Mouse (Mus musculus): ENCODE data around the gene Scn1a. TPM values are rescaled to one million over a fixed set of nuclear protein-coding genes. Genes with fewer than 3 reads are reported as not detected.

Scn1a gene
- 23.9 and 30.8 TPM in 2 replicates for polyA plus RNA-seq (2014; fragmentation: Nextera tagmentation; extraction: Ambion mirVana)

DNA sequence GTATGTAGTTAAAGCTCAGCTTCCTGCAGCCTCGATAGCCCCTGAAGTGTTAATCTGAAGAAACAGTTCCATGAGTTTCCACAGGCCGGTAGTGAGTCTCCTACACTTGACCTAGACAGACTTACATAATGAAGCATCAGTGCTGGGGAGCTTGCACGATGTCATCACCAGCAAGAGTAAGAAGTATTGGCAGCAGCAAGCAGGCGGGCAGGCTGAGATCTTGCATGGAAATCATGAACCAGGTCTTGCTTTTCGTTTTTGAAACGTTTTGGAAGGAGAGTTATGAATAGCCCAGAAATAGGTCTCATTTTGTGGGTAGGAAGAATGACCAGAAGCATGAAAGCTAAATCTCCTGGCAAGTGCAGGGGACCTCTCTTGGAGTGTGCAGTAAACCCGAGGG is at the start of gene Scn1a:
Scn1a (minus strand) TSS at position 130 of the 400 bp plus-strand sequence.
- no peak; the same call in 1 of the 2 replicates for ATAC-seq (ENCODE audit: low read depth)

DNA sequence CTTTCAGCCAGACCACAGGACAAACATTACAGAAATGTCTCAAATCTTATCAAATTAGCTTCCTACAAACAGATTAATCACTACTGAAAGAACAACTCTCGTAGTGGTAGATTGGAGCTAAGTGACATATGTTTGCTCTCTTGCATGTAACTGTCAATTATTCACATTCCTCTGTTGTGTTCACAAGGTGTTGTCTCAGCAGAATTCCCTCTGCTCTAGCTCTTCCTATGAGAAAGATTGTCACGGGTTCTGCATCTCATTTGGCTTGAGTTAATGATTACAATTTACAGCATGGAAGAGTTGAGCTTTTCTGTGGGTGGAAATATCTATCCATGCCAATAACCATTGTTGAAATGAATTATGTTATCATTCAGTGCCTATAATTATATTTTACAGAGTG is 37.8 kb upstream of the Scn1a start:
- ATAC-seq (ENCODE audit: low read depth) = no peak
- Histone ChIP-seq H3K27me3 (ENCODE audit: control insufficient read depth, insufficient read depth, low read length) (no peaks in the 10 kb centered on the region), H3K9ac (replicated peaks; ENCODE audit: low read depth, low read length) (no peak overlapping the region), H3K9me3 (ENCODE audit: control insufficient read depth, low read length) (no peaks in the 10 kb centered on the region), H3K4me1 (ENCODE audit: control insufficient read depth, insufficient read depth, low read length) (no peaks in the 10 kb centered on the region), H3K4me3 (ENCODE audit: low read depth, low read length) (no peak overlapping the region), H3K36me3 (ENCODE audit: control insufficient read depth, insufficient read depth, low read length) (no peaks in the 10 kb centered on the region), H3K27ac (ENCODE audit: low read depth, low read length) (no peak overlapping the region), H3K4me2 (ENCODE audit: low read depth, low read length) (no peak overlapping the region)
- 61% methylated on average over 2 of the region's 2 CpGs for WGBS

More for the DNA sequence above, at the start of gene Scn1a:
- H3K4me3 ChIP-seq (ENCODE audit: low read depth, low read length) = peak within 1 kb of the TSS; percentile 25
- peak within 1 kb of the TSS; percentile 0; the same call in 1 of the 2 replicates for H3K9ac ChIP-seq (replicated peaks; ENCODE audit: low read depth, low read length)
- no peaks in the 10 kb centered on the region for H3K4me1 ChIP-seq (ENCODE audit: control insufficient read depth, insufficient read depth, low read length)
- no peaks in the 10 kb centered on the region for H3K27me3 ChIP-seq (ENCODE audit: control insufficient read depth, insufficient read depth, low read length)
- H3K36me3 ChIP-seq (ENCODE audit: control insufficient read depth, insufficient read depth, low read length) = no peaks in the 10 kb centered on the region
- peak within 1 kb of the TSS; percentile 53 for H3K4me2 ChIP-seq (ENCODE audit: low read depth, low read length)
- no peak within 1 kb of the TSS for H3K27ac ChIP-seq (ENCODE audit: low read depth, low read length)
- WGBS = 6% methylated on average over 7 of the region's 7 CpGs
- no peaks in the 10 kb centered on the region for H3K9me3 ChIP-seq (ENCODE audit: control insufficient read depth, low read length)

DNA sequence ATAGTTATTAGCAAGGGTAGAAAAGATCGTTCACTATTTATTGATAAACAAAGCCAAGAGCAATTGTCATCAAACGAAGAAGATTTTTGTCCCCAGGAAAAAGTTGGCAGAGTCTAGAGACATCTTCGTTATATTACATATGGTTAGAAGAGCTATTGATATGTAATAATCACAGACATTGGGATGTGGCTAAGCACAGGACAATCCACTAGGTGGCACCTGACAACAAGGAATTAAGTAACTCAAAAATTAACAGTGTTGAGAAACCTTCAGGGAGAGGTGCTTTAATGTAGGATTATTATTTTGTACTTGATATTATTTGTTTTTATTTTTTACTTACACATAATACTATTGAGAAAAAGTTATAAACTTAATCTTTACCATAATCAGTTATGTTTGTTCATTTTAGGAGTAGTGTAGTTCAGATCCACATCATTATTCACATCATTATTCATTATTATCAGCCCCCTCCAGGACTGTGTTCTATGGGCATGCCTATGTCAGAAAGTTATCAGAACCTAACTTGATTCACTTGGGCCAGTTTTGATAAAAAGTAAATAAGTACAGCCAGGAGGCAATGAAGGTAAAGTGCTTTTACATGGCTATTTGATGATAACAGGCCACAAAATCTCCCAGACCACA is 32.7 kb upstream of the Scn1a start:
- H3K9me3 ChIP-seq (ENCODE audit: control insufficient read depth, low read length) = no peaks in the 10 kb centered on the region
- peak; percentile 79 for ATAC-seq (ENCODE audit: low read depth)
- 51% methylated on average over 3 of the region's 3 CpGs for WGBS

DNA sequence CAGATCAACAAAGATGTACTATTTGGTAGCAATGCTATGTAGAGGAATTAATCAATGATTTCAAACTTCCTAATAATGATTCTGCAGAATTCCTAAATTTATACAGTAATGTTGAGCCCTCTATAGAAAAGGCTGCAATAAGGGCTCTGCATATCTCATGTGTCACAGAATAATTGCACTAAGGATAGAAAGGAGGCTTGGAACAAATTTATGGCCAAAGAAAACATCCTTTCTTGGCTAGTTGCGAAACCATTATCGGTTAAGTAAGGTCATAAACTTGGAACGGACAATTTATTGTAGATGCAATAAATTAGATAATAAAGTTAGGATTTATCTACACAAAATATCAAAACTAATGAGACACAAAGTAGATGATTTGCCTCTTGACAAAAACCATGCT is 24.8 kb upstream of the Scn1a start:
- no peak overlapping the region for H3K4me3 ChIP-seq (ENCODE audit: low read depth, low read length)
- H3K9me3 ChIP-seq (ENCODE audit: control insufficient read depth, low read length) = no peaks in the 10 kb centered on the region
- no peak overlapping the region for H3K9ac ChIP-seq (replicated peaks; ENCODE audit: low read depth, low read length)
- H3K4me2 ChIP-seq (ENCODE audit: low read depth, low read length) = no peak overlapping the region
- no peak for ATAC-seq (ENCODE audit: low read depth)
- H3K27me3 ChIP-seq (ENCODE audit: control insufficient read depth, insufficient read depth, low read length) = no peaks in the 10 kb centered on the region
- H3K27ac ChIP-seq (ENCODE audit: low read depth, low read length) = no peak overlapping the region
- H3K4me1 ChIP-seq (ENCODE audit: control insufficient read depth, insufficient read depth, low read length) = no peaks in the 10 kb centered on the region
- no peaks in the 10 kb centered on the region for H3K36me3 ChIP-seq (ENCODE audit: control insufficient read depth, insufficient read depth, low read length)
- 69% methylated on average over 3 of the region's 3 CpGs for WGBS

More for the DNA sequence above, 32.7 kb upstream of the Scn1a start:
- no peak overlapping the region for H3K4me3 ChIP-seq (ENCODE audit: low read depth, low read length)
- H3K9ac ChIP-seq (replicated peaks; ENCODE audit: low read depth, low read length) = no peak overlapping the region
- H3K4me2 ChIP-seq (ENCODE audit: low read depth, low read length) = no peak overlapping the region
- H3K36me3 ChIP-seq (ENCODE audit: control insufficient read depth, insufficient read depth, low read length) = no peaks in the 10 kb centered on the region
- H3K4me1 ChIP-seq (ENCODE audit: control insufficient read depth, insufficient read depth, low read length) = no peaks in the 10 kb centered on the region
- no peaks in the 10 kb centered on the region for H3K27me3 ChIP-seq (ENCODE audit: control insufficient read depth, insufficient read depth, low read length)
- H3K27ac ChIP-seq (ENCODE audit: low read depth, low read length) = no peak overlapping the region

DNA sequence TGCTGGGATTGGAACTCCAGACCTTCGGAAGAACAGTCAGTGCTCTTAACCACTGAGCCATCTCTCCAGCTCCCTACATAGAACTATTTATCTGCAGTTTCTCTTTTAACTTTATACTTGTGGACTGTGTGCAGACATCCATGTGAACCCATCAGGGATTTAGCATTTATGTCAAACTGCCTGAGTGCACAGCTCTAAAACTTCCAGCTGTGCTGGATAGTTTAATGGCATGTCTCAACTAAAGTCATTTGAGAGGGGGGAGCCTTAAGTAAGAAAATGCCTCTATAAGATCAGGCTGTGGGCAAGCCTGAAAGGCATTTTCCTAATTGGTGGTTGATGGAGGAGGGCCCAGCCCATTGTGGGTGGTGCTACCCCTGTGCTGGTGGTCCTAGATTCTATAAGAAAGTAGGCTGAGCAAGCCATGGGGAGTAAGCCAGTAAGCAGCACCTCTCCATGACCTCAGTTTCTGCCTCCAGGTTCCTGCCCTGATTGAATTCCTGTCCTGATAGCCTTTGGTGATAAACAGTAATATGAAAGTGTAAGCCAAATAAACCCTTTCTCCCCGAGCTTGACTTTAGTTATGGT is 24.3 kb upstream of the Scn1a start:
- Histone ChIP-seq H3K4me1 (ENCODE audit: control insufficient read depth, insufficient read depth, low read length) (no peaks in the 10 kb centered on the region), H3K9ac (replicated peaks; ENCODE audit: low read depth, low read length) (no peak overlapping the region), H3K4me2 (ENCODE audit: low read depth, low read length) (no peak overlapping the region), H3K27me3 (ENCODE audit: control insufficient read depth, insufficient read depth, low read length) (no peaks in the 10 kb centered on the region), H3K27ac (ENCODE audit: low read depth, low read length) (no peak overlapping the region), H3K4me3 (ENCODE audit: low read depth, low read length) (no peak overlapping the region), H3K9me3 (ENCODE audit: control insufficient read depth, low read length) (no peaks in the 10 kb centered on the region), H3K36me3 (ENCODE audit: control insufficient read depth, insufficient read depth, low read length) (no peaks in the 10 kb centered on the region)
- WGBS = 93% methylated on average over 2 of the region's 2 CpGs
- no peak for ATAC-seq (ENCODE audit: low read depth)

DNA sequence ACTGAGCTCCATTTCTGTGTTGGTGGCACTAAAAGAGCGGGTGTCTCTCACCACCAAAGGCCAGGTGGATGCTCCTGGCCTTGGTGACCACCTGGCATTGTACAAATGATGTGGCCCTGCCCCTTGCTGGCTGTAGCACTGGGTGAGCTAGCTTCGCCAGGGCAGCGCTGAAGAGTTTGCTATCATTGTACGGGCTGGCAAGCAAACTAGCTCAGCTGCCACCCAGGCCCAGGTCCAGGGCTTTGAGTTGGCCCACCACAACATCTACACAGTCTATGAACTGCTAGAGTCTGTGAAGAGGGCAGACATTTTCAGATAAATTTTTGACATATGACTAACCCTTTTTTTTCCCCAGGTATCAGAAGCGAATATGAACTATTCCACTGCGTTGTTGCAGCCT is 23.3 kb upstream of the Scn1a start:
- Histone ChIP-seq H3K9me3 (ENCODE audit: control insufficient read depth, low read length) (no peaks in the 10 kb centered on the region), H3K27me3 (ENCODE audit: control insufficient read depth, insufficient read depth, low read length) (no peaks in the 10 kb centered on the region), H3K27ac (ENCODE audit: low read depth, low read length) (no peak overlapping the region), H3K36me3 (ENCODE audit: control insufficient read depth, insufficient read depth, low read length) (no peaks in the 10 kb centered on the region), H3K4me2 (ENCODE audit: low read depth, low read length) (no peak overlapping the region), H3K4me3 (ENCODE audit: low read depth, low read length) (no peak overlapping the region), H3K4me1 (ENCODE audit: control insufficient read depth, insufficient read depth, low read length) (no peaks in the 10 kb centered on the region), H3K9ac (replicated peaks; ENCODE audit: low read depth, low read length) (no peak overlapping the region)
- 95% methylated on average over 6 of the region's 6 CpGs for WGBS
- no peak for ATAC-seq (ENCODE audit: low read depth)

DNA sequence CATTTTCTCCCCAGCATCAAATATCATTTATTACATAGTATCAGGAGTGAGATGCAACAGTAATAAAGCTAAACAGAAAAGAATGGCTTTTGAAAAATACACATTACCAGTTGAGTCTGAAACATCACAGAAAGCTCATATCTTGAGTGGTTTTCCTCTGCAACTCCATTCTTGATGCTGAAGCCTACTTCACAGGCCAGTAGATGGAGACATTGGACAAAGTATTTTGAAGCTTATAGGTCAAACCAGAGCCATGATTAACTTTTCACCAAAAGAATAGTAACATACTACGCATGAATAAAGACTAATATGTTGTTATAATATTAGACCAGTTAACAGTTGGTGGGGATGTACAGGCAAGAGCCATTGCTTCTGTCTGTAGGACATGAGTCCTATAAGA is 21.8 kb upstream of the Scn1a start:
- H3K27me3 ChIP-seq (ENCODE audit: control insufficient read depth, insufficient read depth, low read length) = no peaks in the 10 kb centered on the region
- no peaks in the 10 kb centered on the region for H3K4me1 ChIP-seq (ENCODE audit: control insufficient read depth, insufficient read depth, low read length)
- H3K9me3 ChIP-seq (ENCODE audit: control insufficient read depth, low read length) = no peaks in the 10 kb centered on the region
- 96% methylated on average over 1 of the region's 1 CpGs for WGBS
- no peaks in the 10 kb centered on the region for H3K36me3 ChIP-seq (ENCODE audit: control insufficient read depth, insufficient read depth, low read length)
- no peak overlapping the region for H3K9ac ChIP-seq (replicated peaks; ENCODE audit: low read depth, low read length)
- H3K27ac ChIP-seq (ENCODE audit: low read depth, low read length) = no peak overlapping the region
- no peak for ATAC-seq (ENCODE audit: low read depth)
- no peak overlapping the region for H3K4me3 ChIP-seq (ENCODE audit: low read depth, low read length)
- H3K4me2 ChIP-seq (ENCODE audit: low read depth, low read length) = no peak overlapping the region

DNA sequence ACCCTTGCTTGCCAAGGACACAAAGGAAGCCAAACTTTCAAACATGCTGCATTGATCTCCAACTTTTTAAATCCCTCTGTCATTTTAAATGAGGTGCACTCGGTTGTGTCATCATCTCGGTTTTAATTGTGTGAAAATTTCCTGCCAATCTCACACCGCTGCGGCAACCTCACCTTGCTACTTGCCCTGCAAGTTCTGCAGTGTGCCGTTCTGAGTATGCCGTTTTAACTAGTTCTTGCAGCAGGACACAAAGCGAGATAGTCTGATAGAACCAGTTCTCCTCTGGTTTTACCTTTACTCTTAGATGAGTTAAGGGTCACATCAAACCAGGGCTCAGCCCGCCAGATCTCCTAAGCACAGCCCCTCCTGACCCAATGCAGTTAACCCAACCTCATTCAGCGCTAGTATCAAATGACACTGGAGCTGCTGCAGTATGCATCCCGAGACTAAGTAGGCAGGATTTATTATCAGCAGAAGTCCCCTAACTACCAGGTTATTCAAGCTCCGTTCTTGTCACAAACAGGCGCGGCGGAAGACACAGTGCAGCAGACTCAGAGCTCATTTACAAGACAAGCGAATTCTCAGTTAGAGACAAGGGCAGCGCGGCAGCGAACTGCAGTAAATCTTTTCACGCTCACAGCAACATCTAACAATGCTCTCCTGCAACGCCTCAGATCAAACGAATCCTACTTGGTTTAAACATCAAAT is 722 bp downstream of the Scn1a start:
- H3K27me3 ChIP-seq (ENCODE audit: control insufficient read depth, insufficient read depth, low read length) = no peaks in the 10 kb centered on the region
- H3K9ac ChIP-seq (replicated peaks; ENCODE audit: low read depth, low read length) = peak overlapping the region; percentile 0; the same call in 1 of the 2 replicates
- H3K4me1 ChIP-seq (ENCODE audit: control insufficient read depth, insufficient read depth, low read length) = no peaks in the 10 kb centered on the region
- H3K36me3 ChIP-seq (ENCODE audit: control insufficient read depth, insufficient read depth, low read length) = no peaks in the 10 kb centered on the region
- peak overlapping the region; percentile 25 for H3K4me3 ChIP-seq (ENCODE audit: low read depth, low read length)
- peak; percentile 85 for ATAC-seq (ENCODE audit: low read depth)
- H3K4me2 ChIP-seq (ENCODE audit: low read depth, low read length) = peak overlapping the region; percentile 53
- H3K9me3 ChIP-seq (ENCODE audit: control insufficient read depth, low read length) = no peaks in the 10 kb centered on the region
- WGBS = 3% methylated on average over 21 of the region's 21 CpGs
- H3K27ac ChIP-seq (ENCODE audit: low read depth, low read length) = no peak overlapping the region

DNA sequence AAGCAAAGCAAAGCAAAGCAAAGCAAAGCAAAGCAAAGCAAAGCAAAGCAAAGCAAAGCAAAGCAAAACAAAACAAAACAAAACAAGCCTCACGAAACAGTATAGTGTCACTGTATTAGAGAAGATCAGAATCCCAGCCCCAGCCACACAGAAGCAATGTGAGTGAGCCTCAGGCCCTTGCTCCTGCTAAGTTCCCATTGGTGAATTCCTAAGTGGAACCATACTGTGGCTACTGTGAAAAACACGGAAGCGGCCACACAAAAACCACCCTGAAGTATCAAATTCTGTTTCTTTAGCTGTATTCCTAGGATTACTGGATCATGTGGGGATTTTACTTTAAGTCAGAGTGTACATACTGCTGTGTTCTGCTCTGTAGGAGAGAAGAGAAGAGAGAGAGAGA is 4.4 kb downstream of the Scn1a start:
- Histone ChIP-seq H3K27ac (ENCODE audit: low read depth, low read length) (no peak overlapping the region), H3K9ac (replicated peaks; ENCODE audit: low read depth, low read length) (no peak overlapping the region), H3K27me3 (ENCODE audit: control insufficient read depth, insufficient read depth, low read length) (no peaks in the 10 kb centered on the region), H3K36me3 (ENCODE audit: control insufficient read depth, insufficient read depth, low read length) (no peaks in the 10 kb centered on the region), H3K9me3 (ENCODE audit: control insufficient read depth, low read length) (no peaks in the 10 kb centered on the region), H3K4me3 (ENCODE audit: low read depth, low read length) (no peak overlapping the region), H3K4me2 (ENCODE audit: low read depth, low read length) (no peak overlapping the region), H3K4me1 (ENCODE audit: control insufficient read depth, insufficient read depth, low read length) (no peaks in the 10 kb centered on the region)
- 68% methylated on average over 3 of the region's 3 CpGs for WGBS
- no peak for ATAC-seq (ENCODE audit: low read depth)
